Mouse (Mus musculus) small intestine, adult 2 months (tissue): Measurements from ENCODE around the gene Gm21083. TPM values are rescaled to one million over a fixed set of nuclear protein-coding genes. Genes with fewer than 3 reads are reported as not detected.
"Not testable (repeated sequence)": the region's sequence is repeated elsewhere in the genome, so short reads cannot be mapped to it uniquely, and the experiment has no call there.

Experiments used
- H3K27ac ChIP-seq: fragments of 200-500 bp; 2 replicates; pipeline ENCODE4 v1.5.1; 2012; ENCODE audit warnings: low read depth, low read length, control low read depth, inconsistent platforms; ENCODE audit not compliant: insufficient read depth
- H3K27me3 ChIP-seq: fragments of 200-500 bp; 2 replicates; pipeline ENCODE4 v1.6.1; 2012; ENCODE audit warnings: mild to moderate bottlenecking, moderate library complexity, low read length, inconsistent platforms; ENCODE audit not compliant: control insufficient read depth, insufficient read depth
- H3K36me3 ChIP-seq: fragments of 200-500 bp; 2 replicates; pipeline ENCODE4 v1.6.1; 2012; ENCODE audit warnings: mild to moderate bottlenecking, low read length, control low read depth, inconsistent platforms; ENCODE audit not compliant: control insufficient read depth, insufficient read depth
- H3K4me1 ChIP-seq: fragments of 200-500 bp; 2 replicates; pipeline ENCODE4 v1.6.1; 2012; ENCODE audit warnings: low read length, inconsistent platforms, mixed read lengths; ENCODE audit not compliant: control insufficient read depth, insufficient read depth, insufficient read length
- H3K4me3 ChIP-seq: fragments of 200-500 bp; 2 replicates; pipeline ENCODE4 v1.5.1; 2012; ENCODE audit warnings: low read depth, mild to moderate bottlenecking, control low read depth, inconsistent platforms, low read length, moderate library complexity
- WGBS: fragments of 180-500 bp; shearing (Covaris S2); methylation state at CpG from one replicate; pipeline ENCODE4 v1.1.7; 2018; 5-methylcytosine and 5-hydroxymethylcytosine counted together
- polyA plus RNA-seq: library from polyadenylated mRNA; depleted of rRNA; stranded (reverse); fragments of >200 nt; gene quantifications from 2 replicates; pipeline ENCODE4 v1.2.3, GENCODE M21; 2012; rRNA removed

The Gm21083 gene
- polyA plus RNA-seq, 1 experiment, result not detected

- 28% methylated on average over 5 of the region's 5 CpGs for WGBS
- not testable (repeated sequence) for H3K4me1 ChIP-seq, H3K36me3 ChIP-seq, H3K4me3 ChIP-seq, H3K27me3 ChIP-seq, H3K27ac ChIP-seq
These were observed 52.9 kb downstream of the Gm21083 start for GRCm38 (mm10) chr5:15630068-15630467.

Other genes starting within 250 kb of the Gm21083 start
- not detected in 2 replicates for gene Gm21149, start 100.8 kb upstream of the Gm21083 start, polyA plus RNA-seq
- gene Gm21190, start 48.1 kb upstream of the Gm21083 start, polyA plus RNA-seq, result not detected in 2 replicates
- not detected in 2 replicates for gene Speer4d, start 41.7 kb downstream of the Gm21083 start, polyA plus RNA-seq
- gene 4930572O03Rik, start 79.7 kb downstream of the Gm21083 start, polyA plus RNA-seq, result not detected in 2 replicates
- not detected in 2 replicates for gene Speer4c, start 136.9 kb downstream of the Gm21083 start, polyA plus RNA-seq